Mouse (Mus musculus) central nervous system, embryonic 11.5 days (tissue): ENCODE results near the gene Kcnk4. TPM values are rescaled to one million over a fixed set of nuclear protein-coding genes. Genes with fewer than 3 reads are reported as not detected.

Source experiments
- polyA plus RNA-seq: library from polyadenylated mRNA; depleted of rRNA; stranded (reverse); fragments of >200 nt; gene quantifications from 2 replicates; pipeline ENCODE4 v1.2.3, GENCODE M21; 2012; rRNA removed

Gene Kcnk4
- polyA plus RNA-seq, result 0.16 and 0.19 TPM in 2 replicates

GRCm38 (mm10) chr19:6934195-6934977 is at the start of gene Kcnk4:
Gene Kcnk4, minus strand, starts transcription at chr19:6934515.

DNA sequence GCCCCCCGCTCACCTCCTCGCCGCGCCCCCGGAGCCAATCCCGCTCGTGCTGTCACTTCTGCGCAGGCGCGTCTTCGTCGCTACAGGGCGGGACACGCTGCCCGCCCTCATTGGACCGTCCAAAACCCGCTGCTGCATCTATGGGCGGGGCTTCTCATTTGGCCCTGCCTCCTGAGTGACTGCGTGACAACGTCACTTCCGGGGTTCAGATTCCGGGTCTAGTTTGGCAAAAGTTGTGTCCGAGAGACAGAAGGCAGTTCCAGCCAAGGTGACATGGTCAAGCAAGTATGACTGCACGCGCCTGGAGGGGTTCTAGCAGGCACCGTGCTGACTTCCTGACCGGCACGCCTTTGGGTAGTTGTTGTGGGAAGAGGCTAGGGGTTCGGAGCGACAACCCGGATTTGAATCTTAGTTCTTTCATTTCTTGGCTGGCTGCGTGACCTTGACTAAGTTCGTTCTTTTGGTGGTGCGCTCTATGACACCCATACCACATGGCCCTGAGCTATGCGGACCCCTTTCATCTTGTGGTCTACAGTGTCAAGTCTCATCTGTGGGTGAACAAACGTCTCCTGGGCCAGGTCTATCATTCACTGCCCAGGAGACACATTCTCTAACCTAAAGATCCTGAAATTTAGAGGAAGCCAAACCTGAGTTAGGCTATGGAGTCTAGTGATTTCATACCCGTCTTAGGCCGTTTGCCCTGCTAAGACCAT is 46.2 kb upstream of the Kcnk4 start, which contains the start of gene Fkbp2:
Gene Fkbp2 (minus strand): TSS at position 121 of the 713 bp plus-strand sequence.

DNA sequence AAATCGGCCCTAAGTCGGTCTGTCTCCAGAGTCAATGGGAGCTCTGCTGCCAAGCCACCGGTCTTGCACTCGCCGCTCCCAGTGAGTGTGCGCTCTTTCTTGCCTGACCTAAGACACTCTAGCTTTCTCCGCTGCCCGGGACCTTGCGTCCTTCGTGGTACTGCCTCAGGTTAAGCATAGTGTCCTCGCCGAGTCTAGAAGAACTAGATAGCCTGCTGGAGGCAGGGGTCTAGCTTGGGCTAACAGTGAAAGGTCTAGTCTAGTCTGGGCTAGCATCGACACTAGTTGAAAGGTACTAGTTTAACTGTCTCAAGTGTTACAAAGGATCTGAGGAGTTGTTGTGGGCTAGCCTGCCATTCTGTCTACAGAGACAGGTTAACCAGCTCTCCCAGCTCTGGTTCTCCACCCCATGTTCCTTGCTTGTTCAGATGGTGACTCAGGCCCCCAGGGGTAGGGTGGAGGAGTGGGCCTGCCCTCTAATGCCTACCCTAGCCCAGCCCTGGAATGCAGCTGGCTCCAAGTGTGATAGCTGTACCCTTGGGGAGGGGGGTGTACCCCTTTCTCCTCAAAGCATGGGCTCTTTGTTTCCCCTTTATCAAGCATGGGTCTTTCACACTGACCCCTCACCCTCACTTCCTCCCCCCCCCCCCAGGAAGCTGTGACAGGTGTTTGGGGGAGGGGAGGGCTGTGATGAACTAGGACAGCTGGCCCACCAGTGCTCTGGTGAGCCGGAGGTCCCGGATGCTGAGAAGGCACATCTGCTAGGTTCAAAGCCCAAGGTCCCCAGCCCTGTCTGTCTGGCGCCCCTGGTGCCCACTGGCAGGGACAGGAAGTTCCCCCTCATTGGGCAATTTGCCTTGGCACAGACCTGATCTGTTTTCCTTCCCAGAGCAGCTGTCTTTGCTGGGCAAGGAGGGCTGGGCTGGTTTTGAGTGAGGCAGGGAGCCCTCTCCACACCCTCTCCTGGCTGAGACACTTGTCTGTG is 41.5 kb upstream of the Kcnk4 start, which contains the start of gene Plcb3:
Gene Plcb3 (minus strand): TSS at position 934 of the 985 bp plus-strand sequence.

DNA sequence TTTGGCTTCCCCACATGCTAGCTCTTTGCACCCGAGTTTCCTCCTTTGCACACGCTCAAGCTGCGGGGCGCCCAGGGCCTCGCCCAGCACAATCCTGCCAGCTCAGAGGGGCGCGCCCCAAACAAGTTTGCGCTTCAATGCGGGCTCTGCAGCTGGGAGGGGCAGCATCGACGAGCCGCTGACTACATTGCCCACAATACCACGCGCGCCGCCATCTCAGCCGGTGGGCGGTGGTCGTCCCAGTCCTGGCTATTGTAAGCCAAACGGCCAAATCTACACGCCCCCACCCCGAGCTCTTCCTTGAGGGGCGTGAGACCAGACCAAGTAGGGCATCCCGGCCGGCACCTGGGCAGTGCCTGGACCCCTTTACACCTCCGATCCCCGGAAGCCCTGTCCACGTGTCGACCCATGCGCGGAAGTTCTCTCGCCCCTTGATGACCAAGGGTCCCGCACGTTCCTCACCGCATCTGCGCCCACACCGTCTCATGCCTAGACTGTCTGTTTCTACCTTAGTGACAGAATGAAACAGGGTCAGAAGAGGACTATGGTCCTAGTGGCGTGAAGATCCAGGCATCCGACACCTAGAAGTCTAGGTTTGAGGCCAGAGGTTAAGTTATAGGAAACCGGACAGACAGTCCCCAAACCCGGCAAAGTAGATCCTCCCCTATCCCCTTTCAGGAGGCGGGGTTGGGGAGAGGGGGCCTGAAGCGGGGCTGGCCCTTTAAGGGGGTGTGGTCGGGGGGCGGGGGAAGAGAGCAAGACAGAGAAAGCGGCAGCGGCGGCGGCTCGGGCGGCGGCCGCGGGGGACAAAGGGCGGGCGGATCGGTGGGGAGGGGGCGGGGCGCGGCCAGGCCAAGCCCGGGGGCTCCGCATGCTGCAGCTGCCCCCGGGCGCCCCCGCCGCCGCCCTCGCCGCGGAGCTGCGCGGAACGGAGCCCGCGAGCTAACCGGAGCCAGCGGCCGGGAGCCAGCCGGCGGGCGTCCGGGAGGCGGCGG is 40.2 kb upstream of the Kcnk4 start, which contains the start of gene Ppp1r14b:
Gene Ppp1r14b (plus strand): TSS at position 758 of the 995 bp plus-strand sequence.

GRCm38 (mm10) chr19:6942249-6942691 is 8.0 kb upstream of the Kcnk4 start, which contains the start of gene Gpr137:
Gene Gpr137, minus strand, starts transcription at chr19:6942480.

DNA sequence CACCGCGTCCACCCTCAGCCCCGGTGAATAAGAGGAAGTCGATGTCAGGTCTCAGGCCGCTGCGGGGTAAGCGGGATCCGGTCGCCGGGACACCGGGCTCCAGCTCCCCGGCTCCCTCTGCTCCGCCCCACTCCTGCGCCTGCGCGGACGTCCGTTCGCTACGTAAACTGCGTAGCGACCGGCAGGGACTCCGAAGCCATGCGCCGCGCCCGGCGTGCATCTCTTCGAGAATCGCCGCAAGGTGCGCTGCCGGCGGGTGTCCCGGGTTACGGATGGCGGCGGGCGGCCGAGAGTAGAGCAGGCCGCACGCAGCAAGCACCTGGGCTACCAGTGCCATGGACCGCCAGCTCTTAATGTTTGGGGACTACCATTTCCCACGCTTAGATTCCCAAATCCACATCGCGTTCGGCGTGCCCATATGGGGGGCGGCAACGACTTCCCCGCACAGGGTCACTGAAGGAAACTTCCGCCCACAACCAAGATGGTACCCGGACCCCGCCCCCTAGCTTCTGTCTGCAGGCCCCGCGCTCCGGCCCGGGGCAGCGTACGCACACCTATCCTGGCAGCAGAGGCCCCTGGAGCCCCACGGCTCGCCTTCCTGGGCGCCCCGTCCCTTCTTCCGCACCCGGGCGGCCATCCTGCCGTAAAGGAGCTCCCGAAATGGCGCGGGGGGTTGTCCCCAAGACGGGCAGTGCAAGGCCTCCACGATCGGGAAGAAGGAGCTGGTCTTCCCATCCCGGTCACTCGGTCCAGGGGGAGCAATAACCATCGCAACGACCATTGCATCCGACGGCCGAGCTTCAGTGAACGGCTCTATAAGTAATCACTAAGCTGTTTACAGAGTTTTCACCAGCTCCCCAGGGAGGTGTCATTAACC is 7.3 kb upstream of the Kcnk4 start, which contains the start of gene Bad:
Gene Bad (plus strand): TSS at position 490 of the 877 bp plus-strand sequence.

DNA sequence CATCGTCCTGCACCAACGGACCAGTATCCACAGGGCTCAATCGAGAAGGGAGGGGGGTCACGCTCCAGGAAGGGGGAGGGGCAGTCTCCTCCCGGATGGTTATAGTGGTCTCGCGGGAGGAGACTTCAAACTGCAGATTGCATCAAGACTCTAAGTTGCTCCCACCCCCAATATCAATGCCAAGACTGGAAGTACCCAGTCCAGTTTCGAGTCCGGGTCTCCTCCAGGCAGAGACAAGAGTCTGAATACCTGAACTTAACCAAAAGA is 9.1 kb downstream of the Kcnk4 start, which contains the start of gene Catsperz:
Gene Catsperz (minus strand): TSS at position 74 of the 267 bp plus-strand sequence.

GRCm38 (mm10) chr19:6921647-6922567 is 12.4 kb downstream of the Kcnk4 start, which contains the start of gene Esrra:
Gene Esrra, minus strand, starts transcription at chr19:6921813.

GRCm38 (mm10) chr19:6909507-6910289 is 24.6 kb downstream of the Kcnk4 start, which contains the start of the genes Trmt112 and Prdx5:
Gene Trmt112, plus strand, starts transcription at chr19:6909698.
Gene Prdx5, minus strand, starts transcription at chr19:6910106.

Other genes with a start within 250 kb of the Kcnk4 start
- 5.1 and 6.1 TPM in 2 replicates for gene Rps6ka4, start 93.9 kb downstream of the Kcnk4 start, polyA plus RNA-seq
- gene Ccdc88b, start 76.3 kb downstream of the Kcnk4 start, polyA plus RNA-seq, result 1.4 and 2.5 TPM in 2 replicates
- gene Trmt112, start 24.8 kb downstream of the Kcnk4 start, polyA plus RNA-seq, result 157 and 273 TPM in 2 replicates
- gene Prdx5, start 24.4 kb downstream of the Kcnk4 start, polyA plus RNA-seq, result 116 and 171 TPM in 2 replicates
- 21.7 and 33.6 TPM in 2 replicates for gene Esrra, start 12.7 kb downstream of the Kcnk4 start, polyA plus RNA-seq
- 0.60 and 0.99 TPM in 2 replicates for gene Catsperz, start 9.1 kb downstream of the Kcnk4 start, polyA plus RNA-seq
- gene Bad, start 7.3 kb upstream of the Kcnk4 start, polyA plus RNA-seq, result 49.7 and 58.7 TPM in 2 replicates
- 37.7 and 38.9 TPM in 2 replicates for gene Gpr137, start 8.0 kb upstream of the Kcnk4 start, polyA plus RNA-seq
- 284 and 292 TPM in 2 replicates for gene Ppp1r14b, start 40.5 kb upstream of the Kcnk4 start, polyA plus RNA-seq
- gene Plcb3, start 42.0 kb upstream of the Kcnk4 start, polyA plus RNA-seq, result 39.2 and 39.3 TPM in 2 replicates
- gene Fkbp2, start 46.0 kb upstream of the Kcnk4 start, polyA plus RNA-seq, result 61.7 and 112 TPM in 2 replicates
- gene Vegfb, start 53.1 kb upstream of the Kcnk4 start, polyA plus RNA-seq, result 25.6 and 33.8 TPM in 2 replicates
- 19.6 and 23.0 TPM in 2 replicates for gene Dnajc4, start 58.1 kb upstream of the Kcnk4 start, polyA plus RNA-seq
- gene Nudt22, start 61.6 kb upstream of the Kcnk4 start, polyA plus RNA-seq, result 11.8 and 15.2 TPM in 2 replicates
- 10.6 and 12.2 TPM in 2 replicates for gene Trpt1, start 61.6 kb upstream of the Kcnk4 start, polyA plus RNA-seq
- 10.6 and 12.3 TPM in 2 replicates for gene Fermt3, start 85.0 kb upstream of the Kcnk4 start, polyA plus RNA-seq
- gene Stip1, start 105.5 kb upstream of the Kcnk4 start, polyA plus RNA-seq, result 233 and 251 TPM in 2 replicates
- gene Macrod1, start 122.3 kb upstream of the Kcnk4 start, polyA plus RNA-seq, result 3.5 and 5.3 TPM in 2 replicates
- gene Flrt1, start 171.2 kb upstream of the Kcnk4 start, polyA plus RNA-seq, result 1.8 and 2.1 TPM in 2 replicates